Mouse (Mus musculus): ENCODE data around the gene Nop58. TPM values are rescaled to one million over a fixed set of nuclear protein-coding genes. Genes with fewer than 3 reads are reported as not detected.
"Not testable (repeated sequence)": the region's sequence is repeated elsewhere in the genome, so short reads cannot be mapped to it uniquely, and the experiment has no call there.

Gene Nop58
- polyA plus RNA-seq (2014; fragmentation: Nextera tagmentation; extraction: Ambion mirVana): 137 and 152 TPM in 2 replicates

DNA sequence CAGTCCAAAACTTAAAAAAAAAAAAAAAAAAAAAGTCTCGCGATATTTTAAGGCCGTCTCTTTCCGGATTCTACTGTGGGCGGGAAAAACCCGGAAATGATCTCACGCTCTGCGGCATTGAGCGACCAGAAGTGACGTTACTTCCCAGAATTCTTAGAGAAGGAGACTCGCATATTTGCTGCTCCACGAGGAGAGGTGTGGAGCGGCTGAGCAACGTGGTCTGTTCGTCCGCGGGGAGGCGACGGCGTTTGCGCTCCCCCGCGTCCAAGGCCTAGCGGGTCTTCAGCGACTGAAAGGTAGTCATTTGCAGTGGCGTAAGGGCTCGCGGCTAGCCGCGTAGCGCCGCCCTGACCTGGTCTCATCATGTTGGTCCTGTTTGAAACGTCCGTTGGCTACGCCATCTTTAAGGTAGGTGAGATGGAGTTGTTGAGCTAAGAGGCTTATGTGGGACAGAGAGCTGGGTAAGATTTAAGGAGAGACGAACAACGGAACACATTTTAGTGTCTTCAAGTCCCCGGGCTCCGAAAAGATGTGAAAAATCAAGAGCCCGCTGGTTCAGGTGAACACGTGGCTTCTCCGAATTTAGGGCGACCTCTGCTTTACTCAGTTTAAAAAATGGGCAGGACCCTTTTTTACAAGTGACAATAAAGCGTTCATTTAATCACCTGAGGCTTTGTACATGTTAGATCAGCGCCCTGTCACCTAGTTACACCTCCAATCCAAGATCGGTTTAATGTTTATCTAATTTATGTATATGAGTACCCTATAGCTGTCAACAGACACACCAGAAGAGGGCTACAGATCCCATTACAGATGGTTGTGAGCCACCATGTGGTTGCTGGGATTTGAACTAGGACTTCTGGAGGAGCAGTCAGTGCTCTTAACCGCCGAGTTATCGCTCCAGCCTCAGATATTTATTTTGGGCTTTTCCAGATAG, at the start of gene Nop58:
Gene Nop58, plus strand, starts transcription at position 153 of the 937 bp plus-strand sequence.
- Histone ChIP-seq H3K9me3 (replicated peaks; ENCODE audit: control insufficient read depth, low read length) (no peaks in the 10 kb centered on the region), H3K27me3 (replicated peaks; ENCODE audit: control insufficient read depth, insufficient read depth, low read length) (no peaks in the 10 kb centered on the region), H3K27ac (ENCODE audit: low read depth, low read length) (peak within 1 kb of the TSS; percentile 79), H3K4me3 (ENCODE audit: low read depth, low read length) (peak within 1 kb of the TSS; percentile 84), H3K36me3 (ENCODE audit: control insufficient read depth, insufficient read depth, low read length) (no peaks in the 10 kb centered on the region), H3K4me1 (ENCODE audit: control insufficient read depth, insufficient read depth, low read length) (peaks cover 14% of the 10 kb centered on the region), H3K4me2 (ENCODE audit: low read length) (peak within 1 kb of the TSS; percentile 93), H3K9ac (ENCODE audit: low read length) (peak within 1 kb of the TSS; percentile 82)
- under 1% methylated on average over 49 of the region's 49 CpGs for WGBS
- DNase-seq (ENCODE audit: low spot score): peak; percentile 99
- ATAC-seq: peak; percentile 98

DNA sequence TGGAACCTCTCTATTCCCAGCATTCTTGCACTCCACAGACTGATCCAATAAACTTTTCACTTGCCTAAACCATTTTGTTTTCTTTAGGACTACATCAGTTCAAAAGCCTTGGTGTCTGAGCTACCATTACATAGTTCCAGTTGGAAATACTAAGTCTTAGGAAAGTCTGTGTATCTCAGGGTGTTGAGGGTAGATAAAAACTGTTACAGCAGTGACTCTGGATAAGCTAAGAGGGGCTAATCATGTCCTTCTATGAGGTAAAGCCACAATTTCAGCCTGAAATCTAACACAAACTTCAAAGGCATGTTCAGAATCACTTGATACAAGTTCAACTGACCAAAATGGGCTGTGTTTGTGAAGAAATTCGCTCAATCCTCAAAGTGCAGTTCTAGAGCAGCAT, 48.4 kb upstream of the Nop58 start:
- Histone ChIP-seq H3K27me3 (replicated peaks; ENCODE audit: control insufficient read depth, insufficient read depth, low read length) (no peaks in the 10 kb centered on the region), H3K36me3 (ENCODE audit: control insufficient read depth, insufficient read depth, low read length) (peaks cover 11% of the 10 kb centered on the region; the same call in 1 of the 2 replicates), H3K4me3 (ENCODE audit: low read depth, low read length) (no peak overlapping the region), H3K4me2 (ENCODE audit: low read length) (no peak overlapping the region), H3K4me1 (ENCODE audit: control insufficient read depth, insufficient read depth, low read length) (no peaks in the 10 kb centered on the region), H3K9ac (ENCODE audit: low read length) (no peak overlapping the region), H3K27ac (ENCODE audit: low read depth, low read length) (no peak overlapping the region), H3K9me3 (replicated peaks; ENCODE audit: control insufficient read depth, low read length) (no peaks in the 10 kb centered on the region)
- 81% methylated on average over 1 of the region's 1 CpGs for WGBS
- no peak for DNase-seq (ENCODE audit: low spot score)
- no peak for ATAC-seq

DNA sequence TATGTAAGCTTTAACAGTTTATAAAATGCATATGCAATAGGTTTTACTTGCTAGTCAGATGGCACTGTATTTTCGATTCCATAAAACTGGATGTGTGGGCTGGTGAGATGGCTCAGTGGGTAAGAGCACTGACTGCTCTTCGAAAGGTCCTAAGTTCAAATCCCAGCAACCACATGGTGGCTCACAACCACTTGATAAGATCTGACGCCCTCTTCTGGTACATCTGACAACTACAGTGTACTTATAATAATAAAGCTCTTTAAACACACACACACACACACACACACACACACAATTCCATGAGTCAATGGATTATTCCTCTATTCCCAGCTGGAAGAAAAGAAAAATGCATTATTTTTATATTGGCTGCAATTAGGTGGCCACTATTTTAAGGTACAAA, 46.4 kb upstream of the Nop58 start:
- ATAC-seq (no peak), DNase-seq (ENCODE audit: low spot score) (no peak)
- no peak overlapping the region for H3K4me3 ChIP-seq (ENCODE audit: low read depth, low read length)
- H3K36me3 ChIP-seq (ENCODE audit: control insufficient read depth, insufficient read depth, low read length): peaks cover 20% of the 10 kb centered on the region
- no peak overlapping the region for H3K4me2 ChIP-seq (ENCODE audit: low read length)
- H3K9ac ChIP-seq (ENCODE audit: low read length): no peak overlapping the region
- 90% methylated on average over 3 of the region's 3 CpGs for WGBS
- H3K27ac ChIP-seq (ENCODE audit: low read depth, low read length): no peak overlapping the region
- no peaks in the 10 kb centered on the region for H3K4me1 ChIP-seq (ENCODE audit: control insufficient read depth, insufficient read depth, low read length)
- H3K27me3 ChIP-seq (replicated peaks; ENCODE audit: control insufficient read depth, insufficient read depth, low read length): no peaks in the 10 kb centered on the region
- no peaks in the 10 kb centered on the region for H3K9me3 ChIP-seq (replicated peaks; ENCODE audit: control insufficient read depth, low read length)

DNA sequence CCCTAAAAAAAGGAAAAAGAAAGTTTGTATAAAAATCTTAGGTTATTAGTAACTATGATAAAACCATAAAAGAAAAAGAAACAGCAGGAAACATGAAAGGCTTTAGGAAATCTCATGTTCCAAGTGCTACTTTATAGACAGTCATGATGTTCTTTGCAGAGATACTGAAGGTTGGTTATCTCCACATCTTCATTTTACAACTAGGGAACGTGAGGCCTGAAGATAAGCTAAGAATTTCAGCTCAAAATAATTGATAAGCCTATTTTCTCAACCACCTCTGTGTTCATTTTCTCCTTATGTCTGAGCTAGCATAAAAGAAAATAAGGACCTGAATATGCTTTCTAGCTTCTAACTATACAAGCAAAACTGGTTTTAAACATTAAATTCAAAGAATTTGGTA, 42.3 kb upstream of the Nop58 start:
- 92% methylated on average over 1 of the region's 1 CpGs for WGBS

DNA sequence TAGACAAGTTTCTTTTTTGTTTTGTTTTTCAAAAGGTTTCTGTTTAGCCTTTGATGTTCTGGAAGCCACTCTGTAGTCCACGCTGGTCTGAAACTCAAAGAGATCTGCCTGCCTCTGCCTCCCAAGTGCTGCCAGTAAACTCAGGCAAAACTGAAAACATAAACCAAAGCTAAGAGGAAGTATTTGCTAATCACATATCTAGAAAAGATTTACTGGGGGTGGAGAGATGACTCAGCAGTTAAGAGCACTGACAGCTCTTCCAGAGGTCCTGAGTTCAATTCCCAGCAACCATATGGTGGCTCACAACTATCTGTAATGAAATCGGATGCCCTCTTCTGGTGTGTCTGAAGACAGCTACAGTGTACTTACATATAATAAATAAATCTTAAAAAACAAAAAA, 38.3 kb upstream of the Nop58 start:
- ATAC-seq: not testable (repeated sequence)

More for the DNA sequence above, 42.3 kb upstream of the Nop58 start:
- Histone ChIP-seq H3K4me1 (ENCODE audit: control insufficient read depth, insufficient read depth, low read length) (no peaks in the 10 kb centered on the region), H3K36me3 (ENCODE audit: control insufficient read depth, insufficient read depth, low read length) (peaks cover 29% of the 10 kb centered on the region), H3K27me3 (replicated peaks; ENCODE audit: control insufficient read depth, insufficient read depth, low read length) (no peaks in the 10 kb centered on the region), H3K4me3 (ENCODE audit: low read depth, low read length) (no peak overlapping the region), H3K9ac (ENCODE audit: low read length) (no peak overlapping the region), H3K27ac (ENCODE audit: low read depth, low read length) (no peak overlapping the region), H3K9me3 (replicated peaks; ENCODE audit: control insufficient read depth, low read length) (no peaks in the 10 kb centered on the region), H3K4me2 (ENCODE audit: low read length) (no peak overlapping the region)
- DNase-seq (ENCODE audit: low spot score) (no peak), ATAC-seq (no peak)

DNA sequence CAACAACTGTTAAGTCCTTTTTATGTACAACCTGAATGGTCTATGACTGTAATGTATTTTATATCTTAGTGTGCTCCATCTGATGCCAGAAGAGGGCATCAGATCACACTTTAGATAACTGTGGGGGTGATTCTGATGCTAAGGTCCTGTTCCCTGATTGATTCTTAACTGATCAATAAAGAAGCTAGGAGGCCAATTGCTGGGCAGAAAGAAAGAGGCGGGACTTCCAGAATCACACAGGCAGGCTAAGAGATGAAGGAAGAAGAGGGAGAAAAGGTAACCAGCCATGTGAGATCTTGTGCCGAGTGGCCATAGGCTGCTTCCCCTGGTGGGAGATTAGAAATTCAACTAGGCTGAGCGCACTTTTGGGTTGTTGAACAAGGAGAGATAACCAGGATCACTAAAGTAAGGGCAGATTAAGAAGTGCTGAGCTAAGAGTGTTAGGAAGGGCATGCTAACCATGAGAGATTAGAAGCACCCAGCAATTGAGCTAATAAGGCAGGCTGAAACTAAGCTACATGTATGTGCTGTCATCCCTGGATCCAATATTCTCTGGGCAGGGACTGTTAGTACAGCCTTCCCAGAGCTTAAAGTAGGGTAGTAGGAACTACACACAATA, 33.5 kb upstream of the Nop58 start:
- Histone ChIP-seq H3K36me3 (ENCODE audit: control insufficient read depth, insufficient read depth, low read length) (peaks cover 36% of the 10 kb centered on the region), H3K9me3 (replicated peaks; ENCODE audit: control insufficient read depth, low read length) (no peaks in the 10 kb centered on the region), H3K4me1 (ENCODE audit: control insufficient read depth, insufficient read depth, low read length) (no peaks in the 10 kb centered on the region), H3K9ac (ENCODE audit: low read length) (no peak overlapping the region), H3K27me3 (replicated peaks; ENCODE audit: control insufficient read depth, insufficient read depth, low read length) (no peaks in the 10 kb centered on the region), H3K4me2 (ENCODE audit: low read length) (no peak overlapping the region), H3K27ac (ENCODE audit: low read depth, low read length) (no peak overlapping the region), H3K4me3 (ENCODE audit: low read depth, low read length) (no peak overlapping the region)
- WGBS: 90% methylated on average over 3 of the region's 3 CpGs
- ATAC-seq: no peak
- DNase-seq (ENCODE audit: low spot score): no peak

More for the DNA sequence above, 38.3 kb upstream of the Nop58 start:
- peaks cover 31% of the 10 kb centered on the region for H3K36me3 ChIP-seq (ENCODE audit: control insufficient read depth, insufficient read depth, low read length)
- not testable (repeated sequence) for DNase-seq (ENCODE audit: low spot score); H3K27me3 ChIP-seq (replicated peaks; ENCODE audit: control insufficient read depth, insufficient read depth, low read length); H3K27ac ChIP-seq (ENCODE audit: low read depth, low read length); H3K9me3 ChIP-seq (replicated peaks; ENCODE audit: control insufficient read depth, low read length); H3K4me3 ChIP-seq (ENCODE audit: low read depth, low read length); H3K9ac ChIP-seq (ENCODE audit: low read length); H3K4me2 ChIP-seq (ENCODE audit: low read length); H3K4me1 ChIP-seq (ENCODE audit: control insufficient read depth, insufficient read depth, low read length)
- 93% methylated on average over 2 of the region's 2 CpGs for WGBS

DNA sequence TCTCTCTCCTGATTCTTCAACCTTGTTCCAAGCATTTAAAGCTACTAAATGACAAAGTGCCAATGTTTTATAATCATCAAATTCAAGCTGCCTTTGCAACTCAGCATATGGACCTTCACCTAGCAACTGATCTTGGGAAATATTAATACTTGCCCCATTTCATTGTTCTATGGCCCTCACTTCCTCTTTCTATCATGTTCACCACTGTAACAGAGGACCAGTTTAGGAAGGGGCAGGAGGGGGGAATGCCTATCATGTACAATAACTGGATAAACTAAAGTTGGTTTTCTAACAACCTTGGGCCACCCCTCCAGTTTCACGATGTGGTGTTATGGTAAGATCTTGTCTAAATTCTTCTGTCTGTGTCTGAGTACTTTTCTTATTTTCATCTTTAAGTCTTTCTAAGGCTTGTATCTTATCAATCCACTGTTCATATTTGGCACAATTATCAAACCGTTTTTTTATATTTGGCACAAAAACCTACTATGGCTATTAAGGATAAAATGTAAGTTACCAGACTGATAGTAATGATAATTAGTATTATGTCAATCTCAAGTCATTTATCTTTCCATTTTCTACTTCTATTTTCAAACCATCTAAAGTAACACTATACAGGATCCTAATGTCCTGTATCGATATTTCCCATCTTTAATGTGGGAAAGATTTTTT, 31.4 kb upstream of the Nop58 start:
- no peaks in the 10 kb centered on the region for H3K27me3 ChIP-seq (replicated peaks; ENCODE audit: control insufficient read depth, insufficient read depth, low read length)
- DNase-seq (ENCODE audit: low spot score) (no peak), ATAC-seq (no peak)
- H3K27ac ChIP-seq (ENCODE audit: low read depth, low read length): no peak overlapping the region
- peaks cover 33% of the 10 kb centered on the region for H3K36me3 ChIP-seq (ENCODE audit: control insufficient read depth, insufficient read depth, low read length)
- no peaks in the 10 kb centered on the region for H3K4me1 ChIP-seq (ENCODE audit: control insufficient read depth, insufficient read depth, low read length)
- H3K9ac ChIP-seq (ENCODE audit: low read length): no peak overlapping the region
- no peak overlapping the region for H3K4me2 ChIP-seq (ENCODE audit: low read length)
- no peaks in the 10 kb centered on the region for H3K9me3 ChIP-seq (replicated peaks; ENCODE audit: control insufficient read depth, low read length)
- 98% methylated on average over 3 of the region's 3 CpGs for WGBS
- H3K4me3 ChIP-seq (ENCODE audit: low read depth, low read length): no peak overlapping the region

- Histone ChIP-seq H3K4me1 (ENCODE audit: control insufficient read depth, insufficient read depth, low read length) (no peaks in the 10 kb centered on the region), H3K4me3 (ENCODE audit: low read depth, low read length) (no peak overlapping the region), H3K4me2 (ENCODE audit: low read length) (no peak overlapping the region), H3K36me3 (ENCODE audit: control insufficient read depth, insufficient read depth, low read length) (peaks cover 19% of the 10 kb centered on the region), H3K27me3 (replicated peaks; ENCODE audit: control insufficient read depth, insufficient read depth, low read length) (no peaks in the 10 kb centered on the region), H3K27ac (ENCODE audit: low read depth, low read length) (no peak overlapping the region), H3K9me3 (replicated peaks; ENCODE audit: control insufficient read depth, low read length) (no peaks in the 10 kb centered on the region), H3K9ac (ENCODE audit: low read length) (no peak overlapping the region)
- WGBS: 94% methylated on average over 7 of the region's 7 CpGs
- no peak for DNase-seq (ENCODE audit: low spot score)
- no peak for ATAC-seq
These were observed 28.3 kb upstream of the Nop58 start for GRCm38 (mm10) chr1:59656244-59657171.

Data from forebrain, embryonic 14.5 days (tissue).